Mouse (Mus musculus): ENCODE results near the gene Apoc1. TPM values are rescaled to one million over a fixed set of nuclear protein-coding genes. Genes with fewer than 3 reads are reported as not detected.
A peak's percentile ranks its signal among the peaks of the same experiment; 100 is the strongest.

Gene Apoc1
- total RNA-seq (2012; rRNA removed) (not detected in 2 replicates), total RNA-seq (2014; rRNA removed) (not detected in 2 replicates), polyA plus RNA-seq (2012; ENCODE audit: insufficient read length, low read depth) (not detected in 2 replicates)

- H3K79me2 ChIP-seq (replicated peaks; ENCODE audit: control insufficient read depth, extremely low read depth, insufficient read depth, poor library complexity, severe bottlenecking) = no peaks in the 10 kb centered on the region
- H3K4me1 ChIP-seq (ENCODE audit: control insufficient read depth in 1 of 2, insufficient read depth in 2 of 2) = 0 out of 4 replicates have a peak, but pooled peaks cover 0 to under 1% of the 10 kb centered on the region in 2 experiments
- no peak for TF ChIP-seq EP300 (IDR thresholded peaks at IDR 0.05; ENCODE audit: low read length)
- TF ChIP-seq MAX (IDR thresholded peaks at IDR 0.05; ENCODE audit: low read length) = no peak
- no peak for TF ChIP-seq ETS1 (conservative IDR thresholded peaks at IDR 0.05; ENCODE audit: low read depth, low read length)
- TF ChIP-seq POLR2A (IDR thresholded peaks at IDR 0.05; ENCODE audit: low read depth, low read length) = no peak
- no peak for TF ChIP-seq MYC (IDR thresholded peaks at IDR 0.05; ENCODE audit: low read depth, low read length)
- no peak for TF ChIP-seq NELFE (IDR thresholded peaks at IDR 0.05; ENCODE audit: low read depth, low read length)
- TF ChIP-seq PAX5 (IDR thresholded peaks at IDR 0.05; ENCODE audit: low read length) = no peak
- TF ChIP-seq MAZ (IDR thresholded peaks at IDR 0.05; ENCODE audit: low read depth, low read length) = no peak
- no peak for TF ChIP-seq IRF4 (IDR thresholded peaks at IDR 0.05; ENCODE audit: low read depth, low read length)
- TF ChIP-seq TBP (conservative IDR thresholded peaks at IDR 0.05; ENCODE audit: low read depth, low read length) = no peak
- TF ChIP-seq KAT2A (IDR thresholded peaks at IDR 0.05; ENCODE audit: insufficient replicate concordance, low read length) = no peak
- H3K9me3 ChIP-seq (replicated peaks; ENCODE audit: low read length) = peaks cover 5% of the 10 kb centered on the region
- peaks cover 10 to 14% of the 10 kb centered on the region in 2 experiments for H3K36me3 ChIP-seq (replicated peaks in 1 of 2; ENCODE audit: control insufficient read depth in 1 of 2, insufficient read depth in 1 of 2, low read length in 1 of 2)
- H3K27ac ChIP-seq (ENCODE audit: insufficient read depth, low read depth) = no peak within 1 kb of the TSS
- no peak within 1 kb of the TSS for H3K4me2 ChIP-seq (ENCODE audit: insufficient read depth, low read depth, poor library complexity, severe bottlenecking)
- DNase-seq (ENCODE audit: extremely low read depth) = no peak
- in situ Hi-C loops (cut with MboI; ENCODE audit: low pct_ligation_motif_present, low pct_unique_long_range_greater_than_20kb, low sequenced_read_pairs) (no loop called here), dilution Hi-C loops (cut with MboI; ENCODE audit: extremely low pct_ligation_motif_present, extremely low pct_unique_long_range_greater_than_20kb, low sequenced_read_pairs) (no loop called here)
- no peaks in the 10 kb centered on the region for H3K27me3 ChIP-seq (replicated peaks)
- no peak within 1 kb of the TSS for H3K4me3 ChIP-seq (replicated peaks in 1 of 3; ENCODE audit: low read depth in 2 of 3, low read length in 2 of 3, poor library complexity in 1 of 3)
- no peak within 1 kb of the TSS for H3K9ac ChIP-seq (ENCODE audit: insufficient read depth, low read depth)
Measured at GRCm38 (mm10) chr7:19691873-19692865, at the start of gene Apoc1. Apoc1 (minus strand) TSS chr7:19692660.

- H3K27me3 ChIP-seq (replicated peaks) = no peaks in the 10 kb centered on the region
- dilution Hi-C loops (cut with MboI; ENCODE audit: extremely low pct_ligation_motif_present, extremely low pct_unique_long_range_greater_than_20kb, low sequenced_read_pairs) (no loop called here), in situ Hi-C loops (cut with MboI; ENCODE audit: low pct_ligation_motif_present, low pct_unique_long_range_greater_than_20kb, low sequenced_read_pairs) (no loop called here)
- peaks cover 3% of the 10 kb centered on the region for H3K9me3 ChIP-seq (replicated peaks; ENCODE audit: low read length)
- H3K4me3 ChIP-seq (replicated peaks in 1 of 3; ENCODE audit: low read depth in 2 of 3, low read length in 2 of 3, poor library complexity in 1 of 3) = no peak overlapping the region
- H3K4me1 ChIP-seq (ENCODE audit: control insufficient read depth in 1 of 2, insufficient read depth in 2 of 2) = peaks cover 4 to 26% of the 10 kb centered on the region in 2 experiments; a peak in 3 of 4 replicates
- no peak overlapping the region for H3K4me2 ChIP-seq (ENCODE audit: insufficient read depth, low read depth, poor library complexity, severe bottlenecking)
- peak; percentile 65 for DNase-seq (ENCODE audit: extremely low read depth)
- H3K36me3 ChIP-seq (replicated peaks in 1 of 2; ENCODE audit: control insufficient read depth in 1 of 2, insufficient read depth in 1 of 2, low read length in 1 of 2) = peaks cover 5 to 22% of the 10 kb centered on the region in 2 experiments
- H3K9ac ChIP-seq (ENCODE audit: insufficient read depth, low read depth) = no peak overlapping the region
- no peaks in the 10 kb centered on the region for H3K79me2 ChIP-seq (replicated peaks; ENCODE audit: control insufficient read depth, extremely low read depth, insufficient read depth, poor library complexity, severe bottlenecking)
- H3K27ac ChIP-seq (ENCODE audit: insufficient read depth, low read depth) = no peak overlapping the region
- TF ChIP-seq POLR2AphosphoS2 (IDR thresholded peaks at IDR 0.05; ENCODE audit: low read depth, low read length) (no peak), SIN3A (IDR thresholded peaks at IDR 0.05; ENCODE audit: low read length) (no peak), EP300 (IDR thresholded peaks at IDR 0.05; ENCODE audit: low read length) (no peak), MAX (IDR thresholded peaks at IDR 0.05; ENCODE audit: low read length) (peak; percentile 36; the same call in 1 of the 2 replicates), ELF1 (IDR thresholded peaks at IDR 0.05; ENCODE audit: low read depth, low read length) (no peak), PAX5 (IDR thresholded peaks at IDR 0.05; ENCODE audit: low read length) (no peak), USF1 (IDR thresholded peaks at IDR 0.05; ENCODE audit: low read depth, low read length) (peak; percentile 42), MYC (IDR thresholded peaks at IDR 0.05; ENCODE audit: low read depth, low read length) (peak; percentile 29; the same call in 1 of the 2 replicates), JUND (conservative IDR thresholded peaks at IDR 0.05; ENCODE audit: low read depth, low read length) (no peak), GABPA (IDR thresholded peaks at IDR 0.05; ENCODE audit: insufficient replicate concordance, low read depth, low read length) (no peak), USF2 (conservative IDR thresholded peaks at IDR 0.05; ENCODE audit: low read depth, low read length) (no peak), KAT2A (IDR thresholded peaks at IDR 0.05; ENCODE audit: insufficient replicate concordance, low read length) (no peak), MEF2A (IDR thresholded peaks at IDR 0.05; ENCODE audit: borderline replicate concordance, low read depth, low read length) (no peak), TBP (conservative IDR thresholded peaks at IDR 0.05; ENCODE audit: low read depth, low read length) (no peak), CHD2 (IDR thresholded peaks at IDR 0.05; ENCODE audit: low read length) (no peak), UBTF (IDR thresholded peaks at IDR 0.05; ENCODE audit: low read depth, low read length) (no peak), CHD1 (IDR thresholded peaks at IDR 0.05; ENCODE audit: low read depth, low read length) (no peak), ZC3H11A (IDR thresholded peaks at IDR 0.05; ENCODE audit: low read depth, low read length) (no peak), RAD21 (IDR thresholded peaks at IDR 0.05; ENCODE audit: low read depth, low read length) (no peak), NRF1 (IDR thresholded peaks at IDR 0.05; ENCODE audit: low read depth, low read length) (no peak), JUN (IDR thresholded peaks at IDR 0.05; ENCODE audit: insufficient read depth, low read depth, low read length) (no peak), MAZ (IDR thresholded peaks at IDR 0.05; ENCODE audit: low read depth, low read length) (no peak), ETS1 (conservative IDR thresholded peaks at IDR 0.05; ENCODE audit: low read depth, low read length) (no peak), ZKSCAN1 (IDR thresholded peaks at IDR 0.05; ENCODE audit: borderline replicate concordance, low read depth, low read length) (no peak)
Measured at GRCm38 (mm10) chr7:19741329-19742031, 49.0 kb upstream of the Apoc1 start.

Data from CH12.LX (cell line).